Mouse (Mus musculus) spleen, adult 18-20 months (tissue): ENCODE measurements around the gene Cdca5.
"Not testable (repeated sequence)": the region's sequence is repeated elsewhere in the genome, so short reads cannot be mapped to it uniquely, and the experiment has no call there.

Source experiments
- DNase-seq, 2 experiments: peaks; one replicate each; pipeline ENCODE4 v3.0.0; 2022; ENCODE audit warnings: mixed read lengths in 2 of 2

The Cdca5 gene

DNA sequence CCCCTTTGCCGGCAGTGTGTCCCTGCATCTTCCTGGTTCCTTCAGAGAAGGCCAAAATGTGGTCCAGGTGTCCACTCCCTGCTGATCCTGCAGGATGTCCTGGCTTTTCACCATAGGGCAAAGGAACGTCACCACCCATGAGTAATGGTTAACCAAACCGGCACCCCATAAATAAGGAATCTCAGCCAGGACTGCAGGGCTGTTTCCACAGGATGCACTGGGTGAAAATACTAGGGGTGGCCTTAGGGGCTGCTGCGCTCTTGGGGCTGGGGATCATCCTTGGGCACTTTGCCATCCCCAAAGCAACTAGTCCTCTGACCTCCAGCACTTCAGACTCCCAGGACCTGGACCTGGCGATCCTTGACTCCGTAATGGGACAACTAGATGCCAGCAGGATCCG lies 20.8 kb downstream of the Cdca5 start, which contains the start of gene Naaladl1:
Gene Naaladl1, plus strand, starts transcription at position 197 of the 400 bp plus-strand sequence.
- DNase-seq = no peak

DNA sequence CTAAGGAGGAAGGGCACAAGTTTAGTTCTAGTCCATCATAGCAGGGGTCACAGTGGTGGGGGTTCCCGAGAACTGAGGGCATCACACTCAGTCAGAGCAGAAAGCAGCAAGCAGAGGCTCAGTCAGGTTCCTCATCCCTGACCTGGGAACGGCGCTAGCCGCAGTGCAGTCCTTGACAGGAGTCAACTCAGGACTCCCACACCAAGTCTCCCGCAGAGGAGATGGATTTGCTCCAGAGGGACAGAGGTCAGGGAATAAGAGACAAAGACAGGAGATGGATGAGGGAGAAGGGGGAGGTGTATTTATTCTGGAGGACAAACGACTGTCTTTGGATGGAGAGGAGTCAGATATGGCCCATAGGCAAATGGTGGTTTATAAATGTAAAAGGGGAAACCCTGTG lies 28.3 kb downstream of the Cdca5 start:
- no peak for DNase-seq

- no peak for DNase-seq
Measured at GRCm38 (mm10) chr19:6116113-6116850, 31.5 kb downstream of the Cdca5 start.

DNA sequence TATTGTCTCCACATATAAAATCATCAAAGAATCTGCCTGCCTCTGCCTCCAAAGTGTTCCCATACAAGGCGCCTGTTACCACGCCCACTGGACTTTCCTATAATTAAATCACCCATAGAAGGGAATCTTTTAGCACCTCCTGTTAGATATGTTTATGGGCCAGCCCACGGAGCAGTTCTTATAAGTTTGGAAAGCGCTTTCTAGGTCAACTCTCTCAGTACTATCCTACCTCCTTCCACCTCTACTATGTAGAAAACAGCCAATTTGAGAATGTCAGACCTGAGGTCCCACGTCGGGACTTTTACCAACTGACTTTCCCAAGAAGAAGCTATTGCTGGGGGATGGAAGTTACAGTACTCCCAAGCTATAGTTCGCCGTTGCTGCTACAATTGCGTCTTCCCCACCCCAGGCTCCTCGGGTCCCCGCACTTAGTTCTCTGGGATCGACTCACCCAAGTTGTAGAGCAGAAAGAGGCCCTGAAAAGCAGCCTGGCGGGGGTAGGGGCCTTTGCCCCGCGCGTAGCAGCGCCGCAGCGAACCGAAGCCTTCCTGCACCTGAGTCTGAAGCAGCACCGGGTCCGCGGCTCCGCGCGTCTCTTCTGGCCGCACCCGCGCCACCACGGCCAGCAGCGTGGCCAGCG lies 32.7 kb downstream of the Cdca5 start:
- no peak for DNase-seq

GRCm38 (mm10) chr19:6117986-6118676 lies 33.3 kb downstream of the Cdca5 start, which contains the start of gene Sac3d1:
Gene Sac3d1 (minus strand): TSS chr19:6118650.
- peak; percentile 79 to 84 for DNase-seq

GRCm38 (mm10) chr19:6118677-6119185 lies 33.9 kb downstream of the Cdca5 start:
- peak in 1 of 2 experiments; percentile 10 for DNase-seq

GRCm38 (mm10) chr19:6121761-6122160 lies 37.0 kb downstream of the Cdca5 start:
- DNase-seq = no peak

- DNase-seq = no peak
Measured at GRCm38 (mm10) chr19:6123330-6123729, 38.5 kb downstream of the Cdca5 start.

DNA sequence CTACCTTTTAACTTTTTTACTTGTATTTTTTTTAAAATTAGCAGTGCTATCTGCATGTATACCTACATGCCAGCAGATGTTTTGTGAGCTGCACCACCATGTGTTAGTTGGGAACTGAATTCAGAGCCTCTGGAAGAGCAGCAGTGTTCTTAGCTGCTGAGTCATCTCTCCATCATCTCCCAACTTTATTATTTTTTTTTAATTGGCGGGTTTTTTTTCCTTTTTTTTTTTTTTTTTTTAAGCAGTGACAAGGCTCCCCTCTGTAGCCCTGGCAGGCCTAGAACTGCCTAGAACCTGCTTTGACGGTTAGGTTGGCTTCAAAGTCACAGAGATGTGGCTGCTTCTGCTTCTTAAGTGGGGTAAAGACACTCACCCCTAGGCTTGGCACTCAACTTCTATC lies 40.1 kb downstream of the Cdca5 start:
- DNase-seq = no peak

DNA sequence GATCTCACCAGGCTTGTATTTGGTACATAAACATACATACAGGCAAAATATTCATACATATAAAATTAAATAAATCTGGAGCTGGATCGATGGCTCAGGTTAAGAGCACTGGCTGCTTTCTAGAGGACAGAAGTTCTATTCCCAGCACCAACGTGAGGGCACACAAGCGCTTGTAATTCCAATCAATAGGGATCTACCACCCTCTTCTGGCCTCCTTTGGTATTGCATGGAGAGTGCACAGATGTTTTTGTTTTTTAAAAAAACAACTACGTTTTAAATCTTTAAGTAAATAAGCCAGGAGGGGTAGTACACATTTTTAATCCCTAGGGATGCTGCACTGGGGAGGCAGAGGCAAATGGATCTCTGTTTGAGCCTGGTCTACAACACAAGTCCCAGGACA lies 41.5 kb downstream of the Cdca5 start:
- DNase-seq = peak in 1 of 2 experiments; percentile 55

DNA sequence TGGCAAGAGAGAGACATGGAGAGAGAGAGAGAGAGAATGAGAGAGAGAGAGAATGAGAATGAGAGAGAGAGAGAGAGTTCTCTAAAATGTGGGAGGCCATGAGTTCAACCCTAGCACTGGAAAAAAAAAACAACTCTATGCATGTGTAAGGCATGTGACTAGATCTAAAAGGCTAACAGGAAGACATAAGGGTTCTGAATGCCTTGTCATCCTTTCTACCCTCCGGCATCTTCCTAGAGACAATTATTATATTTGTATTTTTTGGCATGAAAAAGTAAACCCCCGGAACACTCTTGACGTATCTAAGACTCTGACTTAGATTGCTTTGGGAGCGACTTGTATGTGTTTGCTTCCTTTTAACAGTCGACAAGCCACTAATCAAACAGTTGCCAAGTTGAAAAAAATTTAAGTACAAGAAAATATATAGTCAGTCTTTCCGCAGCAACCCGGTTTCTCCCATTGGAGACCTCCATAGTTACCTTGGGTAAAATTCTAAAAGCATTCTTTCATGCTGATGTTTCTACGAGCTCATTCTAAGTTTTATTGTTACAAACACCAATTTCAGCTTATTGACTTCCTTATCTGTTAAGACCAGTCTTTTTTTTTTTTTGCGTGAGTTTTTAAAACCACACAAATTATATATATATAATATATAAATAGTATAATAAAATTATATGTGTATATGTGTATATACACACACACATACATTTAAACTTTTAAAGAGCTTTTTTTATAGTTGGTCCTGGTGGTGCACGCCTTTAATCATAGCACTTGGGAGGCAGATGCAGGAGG lies 42.2 kb downstream of the Cdca5 start:
- no peak for DNase-seq

DNA sequence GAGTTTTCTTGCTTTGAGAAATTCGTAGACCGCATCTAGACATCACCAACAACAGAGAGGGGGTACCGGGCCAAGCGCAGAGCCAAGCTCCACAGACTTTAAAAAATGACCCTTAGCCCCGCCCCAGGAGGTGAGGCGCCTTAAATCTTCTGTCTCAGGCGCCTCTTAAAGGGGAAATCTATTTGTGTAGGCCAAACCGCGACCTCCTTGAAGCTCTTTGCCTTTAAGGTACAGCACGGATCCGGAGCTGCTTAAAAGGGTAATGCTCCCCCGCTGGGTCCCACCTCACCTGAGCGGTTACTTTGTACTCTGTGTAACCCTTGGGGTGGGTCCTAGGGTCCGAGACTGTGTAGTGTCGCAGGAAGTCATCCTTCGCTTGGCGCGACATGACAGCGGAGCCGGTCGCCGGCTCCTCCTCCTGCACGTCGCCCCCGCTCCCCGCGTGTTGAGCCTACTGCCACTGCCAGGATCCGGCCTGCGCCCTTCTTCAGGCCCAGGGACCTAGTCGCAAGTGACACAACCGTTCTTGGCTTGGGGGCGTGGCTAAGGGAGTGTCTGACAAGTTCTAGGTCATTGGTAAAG lies 43.1 kb downstream of the Cdca5 start, which contains the start of gene Snx15:
Gene Snx15, minus strand, starts transcription at position 545 of the 582 bp plus-strand sequence.
- DNase-seq = peak; percentile 91 to 93

DNA sequence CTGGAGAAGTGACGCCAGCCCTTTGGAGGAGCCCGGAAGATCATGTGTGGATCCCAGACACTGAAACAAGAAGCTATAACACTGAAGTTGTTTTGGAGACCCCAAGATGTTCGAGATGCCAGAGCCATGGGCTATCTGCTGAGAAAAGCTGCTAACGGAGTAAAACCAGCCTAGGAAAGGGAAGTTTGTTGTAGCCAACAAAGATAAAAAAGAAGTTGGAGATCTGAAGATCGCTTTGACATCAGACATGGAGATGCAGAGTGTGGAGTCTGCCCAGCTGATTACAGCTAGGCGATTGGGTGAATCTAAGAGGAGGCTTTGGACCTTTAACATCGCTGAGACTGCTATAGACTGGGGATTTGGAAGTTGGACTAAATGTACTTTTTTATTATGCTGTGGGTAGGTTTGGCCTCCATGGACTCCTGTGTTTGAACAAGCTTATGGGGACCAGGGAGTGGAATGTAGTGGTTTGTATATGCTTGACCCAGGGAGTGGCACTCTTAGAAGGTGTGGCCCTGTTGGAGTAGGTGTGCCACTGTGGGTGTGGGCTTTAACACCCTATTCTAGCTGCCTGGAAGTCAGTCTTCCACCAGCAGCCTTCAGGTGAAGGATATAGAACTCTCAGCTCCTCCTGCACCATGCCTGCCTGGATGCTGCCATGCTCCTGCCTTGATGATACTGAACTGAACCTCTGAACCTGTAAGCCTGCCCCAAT lies 45.8 kb downstream of the Cdca5 start:
- not testable (repeated sequence) for DNase-seq

GRCm38 (mm10) chr19:6132171-6132827 lies 47.5 kb downstream of the Cdca5 start:
- no peak for DNase-seq

GRCm38 (mm10) chr19:6133197-6133596 lies 48.4 kb downstream of the Cdca5 start:
- not testable (repeated sequence) for DNase-seq

DNA sequence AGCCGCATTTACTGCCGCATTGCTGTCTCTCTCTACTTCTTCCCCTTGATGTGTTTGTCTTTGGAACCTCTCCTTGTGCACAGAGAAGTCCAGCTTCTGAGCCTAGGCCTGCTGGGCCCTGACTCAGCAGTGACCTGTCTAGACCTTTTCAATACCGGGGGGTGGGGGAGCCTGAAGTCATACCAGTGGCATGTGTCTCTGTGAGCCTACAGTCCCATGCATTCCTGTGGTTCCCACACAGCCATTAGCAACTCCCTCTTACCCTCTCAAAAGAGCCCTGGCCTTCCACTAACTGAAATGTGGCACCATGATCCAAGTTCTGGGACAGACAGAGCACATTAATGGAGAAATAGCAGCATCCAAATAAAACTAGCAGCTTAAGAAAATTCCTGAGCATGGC lies 51.6 kb downstream of the Cdca5 start:
- DNase-seq = no peak

DNA sequence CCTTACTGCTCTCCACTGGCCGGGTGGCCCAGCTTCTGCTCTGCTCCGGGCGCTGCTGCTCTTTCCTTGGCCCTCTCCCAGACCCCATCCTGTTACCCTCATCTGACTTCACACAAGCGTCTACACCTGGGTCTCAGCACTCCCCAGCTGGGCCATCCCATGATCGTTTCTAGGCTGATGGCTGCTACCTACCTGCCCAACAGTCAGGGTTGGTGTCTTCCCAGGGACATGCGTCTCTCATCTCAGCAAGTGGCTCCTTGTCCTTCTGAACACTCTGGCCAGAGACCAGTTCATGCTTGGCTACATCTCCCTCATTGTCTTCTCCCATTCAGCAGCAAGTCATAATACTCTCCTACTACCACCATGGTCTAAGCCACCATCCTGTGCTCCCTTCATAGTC lies 54.9 kb downstream of the Cdca5 start:
- no peak for DNase-seq

DNA sequence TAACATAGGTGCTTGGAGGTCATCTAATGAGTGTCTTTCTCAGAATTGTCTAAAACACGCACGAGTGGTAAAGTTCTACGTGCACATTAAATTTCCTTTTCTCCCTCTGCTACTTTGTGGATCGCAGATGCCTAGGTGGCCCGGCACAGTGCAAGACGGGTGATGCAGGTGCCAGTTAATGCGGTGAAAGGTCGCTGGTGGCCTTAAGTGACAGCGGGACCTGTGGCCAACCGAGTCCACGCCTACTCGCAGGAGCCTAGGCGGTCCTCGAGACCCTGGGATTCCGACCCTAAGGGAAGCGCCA lies 55.5 kb downstream of the Cdca5 start:
- DNase-seq = no peak

DNA sequence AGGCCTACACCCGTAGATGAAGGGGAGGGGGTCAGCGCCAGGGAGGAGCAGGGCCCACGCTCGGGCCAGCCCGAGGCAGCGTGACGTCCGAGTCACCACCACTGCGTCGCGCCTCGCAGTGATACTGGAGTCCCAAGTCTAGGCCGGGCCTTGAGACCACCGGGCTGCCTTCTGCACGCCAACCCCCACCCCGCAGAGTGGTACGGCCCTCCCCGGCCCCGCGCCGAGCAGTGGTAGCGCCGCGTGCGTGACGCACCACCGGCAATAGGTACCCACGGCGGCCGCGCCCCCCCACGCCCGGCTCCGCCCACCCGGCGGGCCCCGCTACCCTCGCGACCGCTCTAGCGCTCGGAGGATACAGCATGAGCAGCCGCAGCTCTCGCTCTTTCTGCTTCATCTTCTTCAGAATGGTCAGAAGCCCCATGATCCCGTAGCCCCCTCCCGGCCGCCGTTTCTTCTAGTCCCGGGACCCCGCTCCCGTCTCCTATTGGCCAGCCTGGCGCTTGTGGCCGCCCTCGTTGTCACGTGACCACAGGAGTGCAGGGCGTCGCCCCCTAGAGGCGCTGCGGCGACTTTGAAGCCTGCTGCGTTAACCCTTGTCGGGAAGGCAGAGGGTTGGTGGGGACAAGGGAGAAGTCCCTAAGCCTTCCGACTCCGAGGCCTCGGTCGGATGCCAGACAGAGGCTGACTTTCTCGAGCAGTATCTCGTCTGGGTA lies 56.1 kb downstream of the Cdca5 start, which contains the start of gene Batf2:
Gene Batf2, plus strand, starts transcription at position 306 of the 716 bp plus-strand sequence.
- DNase-seq = peak; percentile 86 to 88

DNA sequence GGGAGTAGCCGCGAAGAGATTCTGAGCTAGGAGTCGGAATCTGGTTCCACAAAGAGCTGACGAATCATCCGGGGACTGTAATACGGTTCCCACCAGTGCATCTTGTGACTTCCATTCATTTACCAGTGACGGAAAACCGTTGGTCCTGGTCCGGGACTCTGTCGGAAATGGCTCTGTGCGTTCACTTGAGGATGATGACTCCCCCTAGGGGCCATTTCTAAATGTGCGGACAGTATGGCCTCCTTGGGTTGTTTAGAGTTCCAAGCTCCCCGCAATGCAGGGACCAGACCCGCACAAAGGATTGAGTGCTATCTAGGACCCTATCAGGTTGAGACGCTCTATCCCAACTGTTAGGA lies 56.6 kb downstream of the Cdca5 start, which contains the start of gene Arl2:
Gene Arl2, minus strand, starts transcription at position 155 of the 356 bp plus-strand sequence.
- DNase-seq = peak; percentile 37 to 64
